Mouse (Mus musculus) kidney, adult 2 months (tissue): ENCODE results near the gene Borcs5.

Experiments
- CTCF ChIP-seq: fragments of 200-500 bp; conservative IDR thresholded peaks from 2 replicates; pipeline ENCODE4 v1.5.1; 2011; ENCODE audit warnings: low read depth, mild to moderate bottlenecking, control low read depth, low read length, moderate library complexity, mixed read lengths; ENCODE audit not compliant: insufficient read depth, insufficient read length
- POLR2A ChIP-seq: fragments of 200-500 bp; IDR thresholded peaks from one replicate; pipeline ENCODE4 v1.6.1; 2011; ENCODE audit warnings: low read depth, low read length, control low read depth

DNA sequence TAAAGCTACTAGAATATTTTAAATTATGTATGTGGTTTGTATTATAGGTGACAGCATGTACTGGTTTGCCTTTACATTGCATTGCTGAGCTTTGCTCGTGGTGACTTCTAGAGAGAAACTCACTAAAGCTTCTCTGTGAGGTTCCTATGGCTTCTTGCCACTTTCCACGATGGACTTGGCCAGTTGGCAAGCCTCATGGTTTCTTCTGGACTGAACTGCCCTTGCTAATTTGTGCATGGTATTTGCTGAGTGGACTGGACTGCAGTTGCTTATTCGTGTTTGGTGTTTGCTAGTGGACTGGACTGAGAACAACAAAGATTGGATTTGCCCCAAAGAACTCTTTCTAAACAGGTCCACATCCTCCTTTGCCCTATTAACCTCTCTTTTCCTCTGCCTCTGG lies 97.5 kb downstream of the Borcs5 start:
- TF ChIP-seq CTCF, result no peak
- TF ChIP-seq POLR2A, result no peak
